Mouse (Mus musculus) gastrocnemius, adult 18-20 months (tissue): ENCODE results near the gene Nudcd2. TPM values are rescaled to one million over a fixed set of nuclear protein-coding genes. Genes with fewer than 3 reads are reported as not detected.

Experiments used
- DNase-seq: peaks from one replicate; pipeline ENCODE4 v3.0.0; 2021; ENCODE audit warnings: low spot score
- total RNA-seq, 2 experiments: library from RNA; stranded (reverse); gene quantifications; 2 replicates each; pipeline ENCODE4 v1.2.3; 2021

Gene Nudcd2
- total RNA-seq, 2 experiments from 2014 or later = 10.1 to 13.4 TPM

DNA sequence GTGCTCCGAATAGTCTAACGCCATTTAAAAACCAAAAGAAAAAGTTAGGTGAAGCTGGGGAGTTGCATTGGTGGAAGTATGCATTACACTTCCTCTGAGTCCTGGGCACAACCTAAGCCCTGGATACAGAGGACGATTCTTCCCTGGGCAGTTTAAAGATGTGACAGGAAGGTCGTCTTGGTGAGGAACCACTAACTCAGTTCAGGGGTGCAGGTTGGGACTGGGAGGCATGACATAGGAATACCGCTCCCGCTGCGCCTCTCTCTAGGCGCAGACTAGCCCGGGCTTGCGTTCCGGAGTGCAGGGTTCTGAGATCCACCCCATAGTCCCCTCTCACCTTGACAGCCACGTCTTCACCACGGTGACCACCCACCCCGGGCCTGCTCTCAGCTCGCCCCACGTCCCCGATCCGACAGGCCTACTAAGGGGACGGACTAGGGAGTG lies 21.2 kb downstream of the Nudcd2 start:
- DNase-seq = no peak

DNA sequence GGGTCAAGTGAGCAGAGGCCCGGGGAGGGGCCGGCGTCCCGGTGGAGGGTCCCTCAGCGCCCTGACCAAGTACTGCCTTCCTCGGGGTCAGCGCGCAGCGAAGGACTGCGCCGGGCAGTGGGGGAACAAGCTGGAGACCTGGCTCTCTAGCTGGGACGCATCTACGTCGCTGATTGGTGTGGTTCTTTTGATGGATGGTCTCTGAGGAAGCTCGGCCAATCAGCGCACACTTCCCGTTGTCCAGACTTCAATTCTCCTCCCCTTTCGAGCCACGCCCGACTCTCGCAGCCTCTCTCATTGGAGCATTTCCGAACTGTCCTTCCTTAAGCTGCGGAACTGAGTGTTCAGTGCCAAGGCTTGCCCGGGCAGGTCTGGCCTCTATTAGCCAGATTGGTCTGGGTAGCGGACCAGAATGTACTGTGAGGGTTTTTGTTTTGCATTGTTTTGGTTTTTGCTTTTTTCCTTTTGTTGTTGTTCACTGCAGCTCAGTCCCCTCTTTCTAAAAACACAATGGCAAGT lies 21.7 kb downstream of the Nudcd2 start, which contains the start of gene Ccng1:
Ccng1 (minus strand) TSS at position 203 of the 519 bp plus-strand sequence.
- DNase-seq = peak; percentile 95

- DNase-seq = no peak
Measured at GRCm38 (mm10) chr11:40755968-40756367, 22.5 kb downstream of the Nudcd2 start.

DNA sequence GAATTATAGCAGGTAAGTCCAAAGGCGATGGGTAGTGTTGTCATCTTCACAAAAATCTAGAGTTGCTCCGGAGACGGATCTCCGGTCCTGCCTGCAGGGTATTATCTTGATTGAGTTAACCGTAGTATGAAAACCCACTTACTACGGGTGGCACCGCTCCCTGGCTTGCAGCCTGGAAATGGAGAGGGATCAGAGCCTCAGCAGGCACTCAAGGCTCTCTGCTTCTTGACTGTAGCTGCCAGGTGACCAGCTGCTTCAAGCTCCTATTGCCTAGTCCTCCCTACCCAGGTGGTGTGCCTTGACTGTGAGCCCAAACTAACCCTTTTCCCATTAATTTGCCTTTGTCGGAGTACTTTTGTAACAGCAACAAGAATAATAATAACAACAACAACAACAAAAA lies 26.4 kb downstream of the Nudcd2 start:
- DNase-seq = peak; percentile 8

DNA sequence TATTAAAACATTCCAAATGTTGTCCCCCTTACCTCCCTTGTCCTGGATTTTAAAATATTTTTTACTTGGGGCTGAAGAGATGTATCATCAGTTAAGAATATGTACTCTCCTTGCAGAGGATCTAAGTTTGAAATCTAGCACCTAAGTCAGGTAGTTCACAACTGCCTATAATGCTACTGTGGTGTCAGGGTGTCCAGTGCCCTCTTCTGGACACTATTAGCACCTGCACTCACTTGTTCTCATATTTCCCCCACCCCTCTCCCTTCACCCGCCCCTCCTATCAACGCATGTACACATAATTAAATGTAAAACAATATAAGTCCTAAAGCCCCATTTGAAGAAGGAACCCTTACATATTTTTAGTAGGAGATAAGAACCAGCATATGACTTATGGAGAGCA lies 29.9 kb downstream of the Nudcd2 start:
- DNase-seq = peak; percentile 10

DNA sequence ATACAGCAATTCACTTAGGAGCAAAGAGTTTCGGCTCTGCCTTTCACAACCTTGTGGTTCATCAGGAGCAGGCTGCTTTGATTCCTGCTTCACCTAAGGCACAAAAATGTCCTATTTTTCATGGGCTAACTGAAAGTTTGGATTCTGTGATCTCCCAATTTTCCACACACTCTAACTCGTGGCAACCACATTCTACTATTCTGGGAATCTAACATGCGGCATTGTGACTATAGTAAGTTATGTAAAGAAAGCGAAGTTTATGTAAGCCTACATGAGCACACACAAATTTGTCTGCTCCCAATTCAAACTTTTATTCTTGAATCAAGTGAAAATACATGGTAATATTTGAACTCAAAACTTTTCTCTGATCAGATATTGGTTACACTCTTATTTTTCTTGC lies 31.2 kb downstream of the Nudcd2 start:
- no peak for DNase-seq

DNA sequence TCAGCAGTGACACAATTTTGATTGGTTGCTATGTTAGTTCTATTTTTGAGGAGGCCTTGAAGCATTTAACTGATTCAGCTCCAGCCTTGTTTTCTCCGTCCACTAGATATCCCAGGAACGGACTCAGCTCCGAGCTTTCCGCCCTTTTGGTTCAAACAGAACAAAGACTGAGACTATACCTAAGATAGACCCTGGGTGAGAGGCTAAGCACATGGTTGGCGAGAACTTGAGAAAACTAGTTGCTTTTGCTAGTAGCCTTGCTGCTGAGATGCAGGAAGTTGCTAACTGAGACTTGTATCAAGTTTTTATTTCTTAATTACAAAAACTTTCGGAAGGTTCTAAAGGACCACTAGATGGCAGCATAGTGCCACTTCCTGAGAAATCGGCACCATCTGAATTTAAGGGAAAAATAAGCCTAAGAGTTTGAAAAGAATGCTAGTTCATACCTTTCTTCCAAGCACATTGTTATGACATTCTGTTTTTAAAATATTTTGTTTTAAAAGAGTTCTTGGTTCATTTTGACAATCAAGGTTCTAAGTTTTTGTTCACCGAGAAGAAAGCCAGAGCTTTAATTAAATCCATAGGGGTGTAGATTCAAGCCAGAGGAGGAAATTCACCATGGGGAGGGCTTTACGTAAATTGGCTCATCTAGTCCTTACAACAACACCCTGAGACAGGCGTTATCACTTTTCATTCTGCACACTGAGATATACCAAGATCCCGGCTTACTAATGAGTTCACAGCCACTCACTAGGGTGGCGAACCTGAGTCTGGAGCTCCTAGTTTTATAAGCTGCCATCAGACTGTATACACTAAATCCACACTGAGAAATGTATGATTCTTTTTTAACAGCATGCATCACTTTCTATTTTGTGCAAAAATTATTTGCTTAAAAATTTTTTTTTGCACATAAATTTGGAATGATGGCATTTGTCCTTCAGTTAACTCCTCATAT lies 42.1 kb downstream of the Nudcd2 start:
- peak; percentile 7 for DNase-seq

- DNase-seq = no peak
Measured at GRCm38 (mm10) chr11:40781857-40782256, 48.4 kb downstream of the Nudcd2 start.

DNA sequence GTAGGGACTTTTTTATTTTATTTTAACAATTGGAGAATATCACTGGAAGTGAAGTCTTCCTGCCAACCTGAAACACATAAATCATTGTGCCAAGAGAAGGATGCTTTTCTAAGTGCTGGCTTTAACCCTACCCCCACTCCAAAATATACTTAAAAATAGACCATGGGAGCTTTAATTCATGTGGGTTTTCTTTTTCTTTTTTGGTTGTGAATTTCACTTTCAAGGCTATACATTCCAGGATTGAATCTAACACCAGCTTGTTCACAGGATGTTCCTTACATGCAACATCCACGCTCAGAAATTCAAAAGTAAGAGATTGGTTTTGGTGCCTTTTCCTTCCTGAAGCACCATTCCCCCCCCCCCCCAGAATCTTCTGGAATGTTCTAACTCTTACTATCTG lies 49.9 kb downstream of the Nudcd2 start:
- no peak for DNase-seq

- DNase-seq = no peak
Measured at GRCm38 (mm10) chr11:40784326-40784725, 50.9 kb downstream of the Nudcd2 start.

GRCm38 (mm10) chr11:40786900-40787299 lies 53.4 kb downstream of the Nudcd2 start:
- DNase-seq = no peak

Other genes starting within 250 kb of the Nudcd2 start
- gene Mat2b, start 38.5 kb upstream of the Nudcd2 start, total RNA-seq = 10 to 100 TPM; 55.7 to 57.3 TPM
- not detected for gene Hmmr, start 245 bp upstream of the Nudcd2 start, total RNA-seq
- gene Ccng1, start 21.6 kb downstream of the Nudcd2 start, total RNA-seq = 100 to 1,000 TPM; 650 to 668 TPM